Mouse (Mus musculus) kidney, postnatal 14 days (tissue): Measurements from ENCODE around the gene Hist1h4a.
"Not testable (repeated sequence)": the region's sequence is repeated elsewhere in the genome, so short reads cannot be mapped to it uniquely, and the experiment has no call there.

Experiments used
- DNase-seq: peaks from one replicate; pipeline ENCODE4 v3.0.0; 2022; ENCODE audit warnings: mixed read lengths

Gene Hist1h4a

DNA sequence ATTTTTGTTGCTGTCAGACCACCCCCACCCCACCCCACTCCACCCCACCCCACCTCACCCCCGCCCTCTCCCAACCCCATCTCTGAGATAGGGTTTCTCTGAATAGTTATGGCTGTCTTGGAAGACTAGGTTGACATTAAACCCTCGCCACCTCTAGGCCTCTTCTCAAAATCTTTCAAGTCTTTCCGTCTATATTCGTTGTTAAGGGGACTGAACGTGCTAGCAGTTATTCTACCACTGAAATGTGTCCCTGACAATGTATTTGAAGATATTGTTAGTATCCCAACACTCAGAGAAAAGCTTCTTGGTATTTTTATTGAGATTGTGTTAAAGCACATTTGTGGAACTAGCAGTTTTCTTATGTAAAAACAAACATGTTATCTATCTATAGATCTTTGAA is 20.1 kb downstream of the Hist1h4a start:
- DNase-seq = no peak

DNA sequence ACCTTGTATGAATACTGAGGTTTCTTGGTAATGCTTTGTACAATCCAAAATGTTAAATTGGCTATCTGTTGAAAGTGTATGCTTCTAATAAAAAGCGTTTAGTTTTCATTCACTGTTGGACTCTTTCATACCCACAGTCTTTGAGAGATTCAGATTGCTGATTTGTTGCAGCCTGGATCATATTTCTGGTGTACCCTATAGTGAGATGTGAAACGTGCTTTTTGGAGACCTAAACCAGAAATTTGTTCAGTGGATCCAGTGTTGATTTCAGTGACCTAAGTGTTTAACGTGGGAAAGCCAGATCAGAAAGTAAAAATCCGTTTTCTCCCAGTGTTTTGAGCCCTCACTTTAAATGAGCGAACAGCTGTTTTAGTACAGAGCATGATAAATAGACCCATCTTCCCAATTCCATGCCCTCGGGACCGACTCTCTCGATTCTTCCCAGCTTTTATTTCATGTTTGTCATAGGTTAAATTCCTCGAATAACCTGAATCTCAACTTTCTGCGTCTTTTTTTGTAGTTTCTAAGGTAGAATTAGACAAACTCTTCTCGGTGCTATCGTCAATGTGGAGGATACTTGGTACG is 20.7 kb downstream of the Hist1h4a start:
- DNase-seq = no peak

DNA sequence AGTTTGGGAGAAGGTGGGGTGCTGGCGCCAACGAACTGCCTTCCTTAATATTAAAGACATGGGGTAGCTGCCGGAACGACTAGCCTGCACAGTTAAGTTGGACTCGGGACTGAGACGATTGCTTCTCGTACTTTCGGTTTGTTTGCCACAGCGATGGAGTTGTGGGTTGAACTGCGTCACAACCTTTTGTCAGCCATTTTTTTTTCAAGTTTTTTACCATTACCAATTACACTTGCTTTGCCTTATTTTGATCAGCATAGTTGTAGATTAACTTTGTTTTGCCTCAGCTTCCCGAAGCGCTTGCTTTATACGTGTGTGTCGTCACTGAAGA is 21.1 kb downstream of the Hist1h4a start:
- no peak for DNase-seq

DNA sequence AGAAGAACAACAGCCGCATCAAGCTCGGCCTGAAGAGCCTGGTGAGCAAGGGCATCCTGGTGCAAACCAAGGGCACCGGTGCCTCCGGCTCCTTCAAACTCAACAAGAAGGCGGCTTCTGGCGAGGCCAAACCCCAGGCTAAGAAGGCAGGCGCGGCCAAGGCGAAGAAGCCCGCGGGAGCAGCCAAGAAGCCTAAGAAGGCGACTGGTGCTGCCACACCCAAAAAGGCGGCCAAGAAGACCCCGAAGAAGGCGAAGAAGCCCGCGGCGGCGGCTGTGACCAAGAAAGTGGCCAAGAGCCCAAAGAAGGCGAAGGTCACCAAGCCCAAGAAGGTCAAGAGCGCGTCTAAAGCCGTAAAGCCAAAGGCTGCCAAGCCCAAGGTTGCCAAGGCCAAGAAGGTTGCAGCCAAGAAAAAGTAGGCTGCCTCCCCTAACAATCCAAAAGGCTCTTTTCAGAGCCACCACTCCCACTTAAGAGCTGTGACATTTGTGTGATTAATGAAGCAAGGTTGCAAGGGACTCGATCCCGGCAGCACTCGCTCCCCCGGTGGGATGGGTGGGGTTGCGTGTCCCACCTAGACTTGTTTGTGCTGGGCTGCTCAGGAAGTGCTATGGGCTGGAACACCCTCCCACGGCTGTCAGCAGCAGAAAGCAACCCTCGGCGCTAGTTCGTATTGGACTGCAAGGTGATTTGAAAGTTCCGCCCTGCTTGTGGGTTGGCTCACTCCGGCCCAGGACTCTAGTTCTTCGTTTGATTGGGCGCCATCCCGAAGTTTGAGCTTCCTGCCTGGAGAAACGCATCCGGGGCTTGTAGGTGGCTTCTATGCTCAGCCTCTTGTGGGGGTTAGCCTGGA is 21.7 kb downstream of the Hist1h4a start:
- DNase-seq = peak; percentile 96

DNA sequence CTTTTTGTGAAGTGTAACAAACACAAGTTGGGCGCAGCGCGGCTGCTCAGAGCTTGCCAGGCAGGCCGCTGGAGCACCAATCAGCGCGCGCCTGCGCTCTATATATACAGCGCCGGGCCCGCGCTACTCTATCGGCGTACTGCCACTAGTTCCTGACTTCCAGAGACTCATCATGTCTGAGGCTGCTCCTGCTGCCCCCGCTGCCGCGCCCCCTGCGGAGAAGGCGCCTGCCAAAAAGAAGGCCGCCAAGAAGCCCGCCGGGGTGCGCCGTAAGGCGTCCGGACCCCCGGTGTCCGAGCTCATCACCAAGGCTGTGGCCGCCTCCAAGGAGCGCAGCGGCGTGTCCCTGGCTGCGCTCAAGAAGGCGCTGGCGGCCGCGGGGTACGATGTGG is 22.4 kb downstream of the Hist1h4a start, which contains the start of gene Hist1h1c:
Hist1h1c (plus strand) TSS at position 132 of the 392 bp plus-strand sequence.
- peak; percentile 93 for DNase-seq

DNA sequence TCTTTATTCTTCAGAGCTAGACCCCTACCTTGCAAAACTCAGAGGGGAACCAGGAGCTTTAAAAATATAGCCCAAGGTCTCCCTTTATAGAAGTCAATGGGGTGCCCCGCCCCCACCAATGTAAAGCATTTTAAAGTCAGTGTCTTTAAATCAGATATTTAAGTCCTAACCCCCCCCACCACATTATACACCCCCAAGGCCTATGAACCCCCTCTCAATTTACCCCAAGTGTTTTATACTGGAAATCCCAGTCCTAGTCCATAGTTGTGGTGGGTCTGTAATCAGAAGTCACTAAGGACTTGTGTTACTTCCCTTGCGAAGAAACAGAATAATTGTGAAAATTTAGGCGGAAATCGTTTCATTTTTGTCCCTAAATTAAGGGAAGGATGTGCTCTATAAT is 23.0 kb downstream of the Hist1h4a start:
- DNase-seq = no peak

DNA sequence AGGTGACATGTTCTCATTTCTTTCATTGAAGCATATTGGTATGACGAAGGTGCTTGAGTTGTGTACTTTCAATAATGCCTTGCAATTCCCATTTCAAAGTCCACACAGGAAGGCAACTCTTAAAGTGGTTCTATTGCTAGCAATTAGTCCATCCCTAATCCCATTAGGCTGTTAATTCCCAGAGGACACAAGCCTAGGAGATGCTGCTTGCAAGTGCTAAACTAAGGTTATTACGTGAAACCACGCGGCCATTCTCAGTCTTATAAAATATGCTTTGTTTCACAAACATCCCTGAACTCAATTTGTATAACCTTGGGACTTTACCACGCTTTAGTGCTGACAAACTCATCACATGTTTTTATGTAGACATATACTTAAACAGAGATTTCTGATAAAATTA is 23.9 kb downstream of the Hist1h4a start:
- DNase-seq = no peak

DNA sequence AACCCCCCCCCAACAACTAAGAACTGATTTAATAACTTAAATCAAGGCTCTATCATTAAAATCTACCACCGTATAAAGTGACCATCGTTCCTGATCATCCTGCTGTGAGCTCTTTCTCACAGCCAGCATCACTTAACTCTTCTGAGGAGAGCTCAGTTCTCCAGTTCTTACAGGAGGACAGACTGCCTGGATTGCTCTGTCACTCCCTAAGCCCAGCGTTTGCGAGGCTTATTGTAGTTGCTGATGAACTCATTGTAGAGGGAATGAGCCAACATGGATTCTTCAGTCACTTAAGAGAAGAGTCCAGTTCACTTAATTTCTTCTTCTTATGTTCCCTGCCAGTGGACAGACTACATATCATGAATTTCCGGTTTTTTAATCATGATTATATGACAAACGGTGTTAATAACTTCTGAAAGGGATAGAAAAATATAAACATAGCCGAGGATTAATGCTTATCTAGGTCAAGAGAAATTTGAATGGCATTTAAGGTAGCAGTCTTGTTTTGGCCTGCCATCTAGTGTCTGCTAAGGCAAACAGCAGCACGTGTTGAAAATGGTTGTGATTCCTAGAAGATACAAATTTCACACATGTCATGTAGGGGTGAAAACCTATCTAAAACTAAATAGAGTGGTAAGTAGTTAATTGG is 28.8 kb downstream of the Hist1h4a start:
- DNase-seq = peak; percentile 53

DNA sequence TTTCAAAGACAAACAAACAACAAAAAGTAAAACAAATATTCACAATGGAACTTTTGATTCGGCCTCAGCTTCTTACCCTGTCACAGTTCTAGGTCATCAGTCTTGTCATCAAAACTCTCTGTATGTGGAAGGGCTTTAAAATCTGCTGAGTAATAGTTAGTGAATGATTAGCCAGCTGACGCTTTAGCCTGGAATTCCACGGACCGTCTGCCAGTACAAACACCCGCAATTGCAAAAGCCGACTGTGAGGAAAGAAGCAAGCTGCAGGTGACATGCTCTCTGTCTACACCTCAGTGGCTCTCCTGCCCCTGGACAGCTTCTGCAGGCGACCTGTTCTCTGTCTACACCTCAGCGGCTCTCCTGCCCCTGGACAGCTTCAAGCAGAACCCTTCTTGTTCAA is 30.6 kb downstream of the Hist1h4a start:
- DNase-seq = peak; percentile 81

DNA sequence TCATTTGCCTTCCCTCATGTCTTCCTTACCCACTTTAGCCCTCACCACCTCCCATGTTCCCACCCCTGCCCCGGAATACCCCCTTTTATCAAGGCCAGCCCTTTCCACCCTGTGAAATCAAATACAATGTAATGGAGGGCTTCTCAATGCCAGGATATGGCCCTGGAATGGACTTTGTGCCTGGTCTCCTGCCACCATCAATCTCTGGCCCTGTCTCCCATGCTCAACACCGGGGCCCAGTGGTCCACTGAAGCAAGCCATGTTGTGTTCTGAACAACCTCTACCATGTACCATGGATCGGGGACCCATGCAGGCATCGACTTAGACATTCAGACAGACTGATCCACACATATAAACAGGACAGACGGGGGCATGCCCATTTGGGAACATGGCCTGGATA is 31.3 kb downstream of the Hist1h4a start:
- DNase-seq = no peak

DNA sequence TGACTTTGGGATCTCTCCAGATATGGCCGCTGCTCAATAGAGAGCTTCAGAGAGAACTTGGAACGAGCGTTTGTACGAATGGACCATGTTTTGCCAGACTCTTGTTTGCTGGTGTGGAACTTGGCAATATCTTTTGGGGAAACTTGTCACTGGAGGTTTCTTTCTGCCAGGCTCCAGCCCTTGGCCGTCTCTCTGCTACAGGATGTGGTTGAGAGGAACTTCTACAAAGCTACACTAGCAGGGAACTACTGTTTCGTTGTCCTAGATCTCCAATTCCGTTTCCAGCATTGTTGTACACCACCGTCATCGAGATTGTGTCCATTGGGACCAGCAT is 31.9 kb downstream of the Hist1h4a start:
- DNase-seq = no peak

DNA sequence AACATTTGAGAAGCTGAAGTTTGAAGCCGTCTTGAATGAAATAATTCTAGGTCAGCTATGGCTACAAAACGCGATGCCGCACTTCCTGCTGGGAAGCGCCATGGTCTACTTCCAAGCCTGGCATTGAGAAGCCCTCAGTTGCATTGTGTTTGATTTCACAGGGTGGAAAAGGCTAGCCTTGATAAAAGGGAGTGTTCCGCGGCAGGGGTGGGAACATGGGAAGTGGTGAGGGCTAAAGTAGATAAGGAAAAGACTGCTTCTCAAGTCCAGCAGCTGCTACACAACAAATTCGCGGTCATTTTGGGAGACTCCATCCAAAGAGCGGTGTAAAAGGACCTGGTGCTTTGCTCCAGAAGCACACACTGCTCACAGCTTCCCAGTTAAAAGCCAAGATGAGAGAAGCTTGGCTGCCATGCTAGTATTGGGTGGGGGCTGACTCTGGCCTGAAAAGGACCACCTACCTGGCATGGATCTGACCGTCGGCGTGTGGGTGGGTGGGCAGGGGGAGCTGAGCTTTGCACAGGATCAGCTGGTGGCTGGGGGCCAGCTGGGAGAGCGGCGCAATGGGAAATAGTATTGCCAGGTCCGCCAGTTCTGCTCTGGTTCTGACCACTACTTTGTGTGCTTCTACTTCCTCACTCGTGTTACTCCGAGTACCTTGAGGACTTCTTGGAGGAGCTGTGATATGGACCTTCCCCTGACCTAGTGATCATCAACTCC is 32.4 kb downstream of the Hist1h4a start:
- DNase-seq = no peak

DNA sequence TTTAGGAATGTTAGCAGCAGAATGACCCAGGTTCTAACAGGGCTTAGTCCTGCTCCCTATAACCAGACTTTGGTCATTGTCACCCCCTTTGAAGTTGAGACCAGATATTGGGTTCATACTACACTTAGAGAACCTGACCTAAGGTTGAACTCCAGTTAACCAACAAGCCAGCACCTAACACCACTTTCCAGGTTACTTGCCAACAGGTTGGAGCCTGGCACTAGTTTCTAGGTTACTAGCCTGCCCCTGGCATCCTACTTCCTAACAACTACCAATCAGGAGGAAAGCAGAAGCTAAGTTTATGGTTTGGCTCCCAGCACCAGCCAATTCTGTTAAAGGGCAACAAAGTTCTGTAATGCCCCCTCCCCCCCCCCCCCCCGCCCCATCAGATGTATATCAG is 35.8 kb downstream of the Hist1h4a start:
- no peak for DNase-seq

DNA sequence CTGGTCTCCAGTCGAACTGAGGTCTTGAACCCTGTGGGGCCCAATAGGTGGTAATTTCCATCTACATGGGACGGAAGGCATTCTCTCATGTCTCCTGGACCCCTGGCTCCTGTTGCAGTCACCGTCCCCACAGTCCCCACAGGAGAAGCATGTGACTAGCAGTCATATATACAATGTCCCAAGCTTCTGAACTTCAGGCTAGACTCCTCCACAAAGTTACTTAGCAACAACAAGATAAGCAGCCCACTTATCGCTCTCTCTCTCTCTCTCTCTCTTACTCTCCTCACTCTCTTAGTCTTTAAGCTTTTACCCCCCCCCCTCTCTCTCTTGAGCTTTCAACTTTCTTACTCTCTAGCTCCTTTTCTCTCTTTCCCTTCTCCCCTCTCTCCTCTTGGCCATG is 36.8 kb downstream of the Hist1h4a start:
- DNase-seq = no peak

DNA sequence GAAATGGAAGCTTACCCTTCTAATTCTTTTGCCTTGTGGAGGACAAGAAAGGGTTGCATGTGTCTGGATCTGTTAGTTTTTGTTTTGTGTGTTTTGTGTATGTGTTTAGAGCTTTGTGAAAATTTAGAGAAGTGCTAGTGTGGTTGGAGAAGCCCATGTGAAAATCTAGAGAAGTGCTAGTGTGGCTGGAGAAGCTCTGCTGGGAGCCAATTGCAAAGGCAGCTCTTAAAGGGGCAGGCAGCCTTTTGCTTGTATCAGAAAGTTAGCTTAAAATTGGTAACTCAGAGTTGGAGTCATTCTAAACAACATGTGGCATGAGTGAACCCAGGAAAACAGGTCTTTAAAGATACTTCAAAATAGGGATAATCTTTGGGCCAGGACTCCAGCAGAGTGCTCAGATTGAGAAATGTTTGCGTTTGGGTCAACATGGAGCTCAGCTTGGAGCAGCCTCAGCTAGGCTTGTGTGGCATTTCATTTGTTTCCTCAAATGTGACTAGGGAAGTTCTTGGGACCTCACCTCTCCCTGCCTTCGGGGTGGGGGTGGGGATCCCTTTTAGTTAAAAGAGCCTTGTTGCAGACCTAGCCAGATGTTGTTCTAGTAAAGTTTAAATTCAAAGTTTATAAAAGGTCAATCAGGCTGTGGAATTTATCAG is 43.3 kb downstream of the Hist1h4a start:
- DNase-seq = not testable (repeated sequence)

DNA sequence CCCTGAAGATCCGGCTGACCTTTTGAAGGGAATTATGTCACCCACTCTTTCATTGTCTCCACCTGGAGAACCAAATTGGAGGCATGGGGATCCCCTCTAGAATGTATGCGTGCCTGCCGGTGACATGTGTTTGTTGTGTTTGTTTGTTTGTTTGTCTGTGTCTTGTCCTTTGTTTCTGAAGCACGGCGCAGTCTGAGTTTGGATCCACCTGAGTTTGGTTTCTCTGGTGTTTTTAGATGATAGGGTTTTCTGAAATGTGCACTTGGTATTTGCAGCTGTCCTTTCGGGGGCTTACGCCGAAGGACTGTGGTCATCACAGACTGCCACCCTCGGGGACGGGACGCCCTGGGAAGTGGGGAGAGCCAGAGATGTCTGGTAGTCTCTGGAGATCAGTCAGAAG is 43.9 kb downstream of the Hist1h4a start:
- no peak for DNase-seq

DNA sequence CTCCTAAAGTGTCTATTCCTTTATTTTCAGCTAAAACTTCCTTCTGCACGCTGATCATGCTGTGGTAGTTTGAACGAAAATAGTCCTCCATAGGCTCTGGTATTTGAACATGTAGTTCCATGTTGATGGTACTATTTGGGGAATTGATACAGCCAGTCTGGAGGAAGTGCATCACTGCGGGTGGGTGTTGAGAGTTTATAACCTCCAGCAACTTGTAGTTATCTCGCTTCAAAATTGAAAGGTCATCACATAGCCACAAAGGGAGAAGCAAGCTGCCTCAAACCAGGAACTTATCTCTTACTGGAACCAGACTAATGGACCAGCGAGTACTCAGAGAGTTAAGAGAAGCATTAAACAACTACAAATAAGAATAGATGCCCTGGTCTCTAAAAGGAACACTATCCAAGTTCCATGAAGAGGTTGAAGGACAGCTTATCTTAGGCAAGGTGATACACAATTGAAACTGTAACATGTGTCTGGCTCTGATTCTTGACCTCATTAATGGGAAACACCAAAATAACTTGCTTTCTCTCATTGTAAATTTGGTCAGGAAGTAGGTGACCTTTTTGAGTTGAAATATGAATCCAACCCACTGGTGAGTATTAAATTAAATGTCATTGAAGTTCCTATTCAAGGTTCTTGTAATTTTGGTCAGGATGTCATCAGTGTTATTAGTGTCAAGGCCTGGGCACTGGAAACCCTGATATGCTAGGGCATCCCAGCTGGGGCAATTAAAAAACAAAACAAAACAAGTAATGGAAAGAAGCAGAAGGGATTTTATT is 44.6 kb downstream of the Hist1h4a start:
- no peak for DNase-seq
